Comparison of ENCODE assay signal across 9 mouse cellular contexts in the genomic region with DNA sequence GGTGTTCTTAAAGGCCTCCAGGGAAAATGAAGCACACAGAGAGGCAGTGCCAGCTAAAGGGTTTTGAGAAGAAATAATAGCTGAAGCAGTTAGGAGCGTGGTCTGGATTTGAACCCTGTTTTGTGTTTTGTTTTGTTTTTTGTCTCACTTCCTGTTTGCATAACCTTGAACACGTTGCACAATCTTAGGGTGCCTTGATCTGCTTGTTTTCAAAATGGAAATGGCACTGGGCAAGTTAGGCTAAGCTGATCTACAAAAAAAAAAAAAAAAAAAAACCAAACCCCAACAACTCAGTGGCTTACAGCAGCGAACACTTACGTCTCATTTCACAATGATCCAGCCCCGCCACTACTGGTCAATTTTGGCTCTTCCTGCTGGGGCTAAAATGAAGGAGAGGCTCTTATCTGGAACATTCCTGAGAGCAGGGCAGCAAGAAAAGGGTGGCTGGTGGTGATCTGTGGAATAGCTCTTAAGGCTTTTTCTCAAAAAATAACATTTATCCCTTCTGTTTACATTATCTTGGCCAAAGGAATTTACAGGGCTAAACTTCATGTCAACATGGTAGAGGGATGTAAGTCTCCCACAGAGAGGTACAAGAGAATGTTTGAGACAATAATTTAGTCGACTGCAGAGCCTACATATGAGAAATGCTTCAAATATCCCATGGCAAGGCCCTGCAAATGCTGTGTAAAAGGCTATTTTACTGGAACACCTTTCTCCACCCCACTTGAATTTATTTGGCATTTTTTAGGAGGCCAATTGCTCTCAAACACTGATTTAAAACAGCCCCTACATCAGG. TPM values are rescaled to one million over a fixed set of nuclear protein-coding genes. Genes with fewer than 3 reads are reported as not detected.
DNase-seq lines count a peak whose midpoint lies in the region; TF ChIP-seq lines count a peak whose summit lies in the region.
"Had no signal": no experiment of that assay in that cellular context is flagged by ENCODE, and none has a peak within 500 bp of the region (broad histone marks: within the 10 kb centered on the region; RNA-seq: fewer than 3 reads in every experiment).

No protein-coding gene starts in this region.

- no peaks in the 10 kb centered on the region for H3K36me3 ChIP-seq in kidney, adult 2 months (ENCODE audit: control insufficient read depth, insufficient read depth, low read length)
- no peaks in the 10 kb centered on the region for H3K36me3 ChIP-seq in midbrain, embryonic 10.5 days
- H3K36me3 ChIP-seq: midbrain, embryonic 12.5 days had no signal

- no peaks in the 10 kb centered on the region for H3K27me3 ChIP-seq in kidney, adult 2 months (replicated peaks; ENCODE audit: control insufficient read depth, insufficient read depth, low read length)
- no peaks in the 10 kb centered on the region for H3K27me3 ChIP-seq in midbrain, embryonic 10.5 days (ENCODE audit: low read depth, poor library complexity, severe bottlenecking)
- H3K27me3 ChIP-seq: midbrain, embryonic 12.5 days had no signal

- TF ChIP-seq CTCF in kidney, adult 2 months (conservative IDR thresholded peaks at IDR 0.05; ENCODE audit: insufficient read depth, insufficient read length, low read depth, low read length) = no peak

- 51% methylated on average over 6 of the region's 6 CpGs for WGBS in kidney, adult 2 months
- 49% methylated on average over 6 of the region's 6 CpGs for WGBS in midbrain, embryonic 10.5 days

- peak; percentile 19 for DNase-seq in kidney, adult 2 months
- no peak for DNase-seq in kidney, postnatal 36 days
- peak; percentile 63 for DNase-seq in adipocyte (ENCODE audit: low spot score)
- DNase-seq in forelimb bud, embryonic 11.5 days (ENCODE audit: low read depth, low spot score) = peak; percentile 31
- DNase-seq in lung, postnatal 36 days = peak; percentile 49
- DNase-seq in midbrain, embryonic 10.5 days (ENCODE audit: low spot score) = no peak
- DNase-seq in spleen, postnatal 10 days (ENCODE audit: low spot score in 2 of 2) = no peak
- DNase-seq: thymus, adult 18-20 months had no signal

- no peak for TF ChIP-seq POLR2A in kidney, adult 2 months (IDR thresholded peaks at IDR 0.05; ENCODE audit: low read depth, low read length)

- H3K4me3 ChIP-seq in kidney, adult 2 months (ENCODE audit: insufficient read depth, low read depth, low read length) = no peak overlapping the region
- no peak overlapping the region for H3K4me3 ChIP-seq in midbrain, embryonic 10.5 days
- H3K4me3 ChIP-seq: midbrain, embryonic 12.5 days had no signal

- peaks cover 5% of the 10 kb centered on the region; the same call in 1 of the 2 replicates for H3K4me1 ChIP-seq in kidney, adult 2 months (ENCODE audit: control insufficient read depth, insufficient read depth, low read length)
- 0 out of 2 replicates have a peak, but pooled peaks cover 4% of the 10 kb centered on the region for H3K4me1 ChIP-seq in midbrain, embryonic 10.5 days
- H3K4me1 ChIP-seq: midbrain, embryonic 12.5 days had no signal

- peak overlapping the region; percentile 66; the same call in 1 of the 2 replicates for H3K27ac ChIP-seq in kidney, adult 2 months (ENCODE audit: insufficient read depth, low read depth, low read length)
- H3K27ac ChIP-seq in midbrain, embryonic 10.5 days (replicated peaks) = no peak overlapping the region
- H3K27ac ChIP-seq: midbrain, embryonic 12.5 days had no signal

- no peaks in the 10 kb centered on the region for H3K9me3 ChIP-seq in midbrain, embryonic 10.5 days (replicated peaks)
- H3K9me3 ChIP-seq: midbrain, embryonic 12.5 days had no signal

RNA-seq across cellular contexts. Expression of a gene that starts 34.3 kb away (rescaled TPM):
- polyA plus RNA-seq in kidney, adult 2 months (2012; rRNA removed) = 32.4 and 33.7 TPM in 2 replicates
- polyA plus RNA-seq in midbrain, embryonic 10.5 days (2016; fragmentation: Nextera tagmentation; extraction: Ambion mirVana) = 134 and 157 TPM in 2 replicates

Comparison
In these comparisons a context has a peak if more than half of its experiments do, and no peak if none do; other contexts are left out.
1. DNase-seq: peak in kidney, adult 2 months (single experiment), adipocyte (single experiment), forelimb bud, embryonic 11.5 days (single experiment) and lung, postnatal 36 days (single experiment); none in kidney, postnatal 36 days (0 of 2), midbrain, embryonic 10.5 days (single experiment) and spleen, postnatal 10 days (0 of 2).